Mouse (Mus musculus): ENCODE measurements around the gene Trpv2. TPM values are rescaled to one million over a fixed set of nuclear protein-coding genes. Genes with fewer than 3 reads are reported as not detected.

The Trpv2 gene
- total and polyA plus RNA-seq, 3 experiments, result 30.0 to 30.4 TPM; not detected in 1

DNA sequence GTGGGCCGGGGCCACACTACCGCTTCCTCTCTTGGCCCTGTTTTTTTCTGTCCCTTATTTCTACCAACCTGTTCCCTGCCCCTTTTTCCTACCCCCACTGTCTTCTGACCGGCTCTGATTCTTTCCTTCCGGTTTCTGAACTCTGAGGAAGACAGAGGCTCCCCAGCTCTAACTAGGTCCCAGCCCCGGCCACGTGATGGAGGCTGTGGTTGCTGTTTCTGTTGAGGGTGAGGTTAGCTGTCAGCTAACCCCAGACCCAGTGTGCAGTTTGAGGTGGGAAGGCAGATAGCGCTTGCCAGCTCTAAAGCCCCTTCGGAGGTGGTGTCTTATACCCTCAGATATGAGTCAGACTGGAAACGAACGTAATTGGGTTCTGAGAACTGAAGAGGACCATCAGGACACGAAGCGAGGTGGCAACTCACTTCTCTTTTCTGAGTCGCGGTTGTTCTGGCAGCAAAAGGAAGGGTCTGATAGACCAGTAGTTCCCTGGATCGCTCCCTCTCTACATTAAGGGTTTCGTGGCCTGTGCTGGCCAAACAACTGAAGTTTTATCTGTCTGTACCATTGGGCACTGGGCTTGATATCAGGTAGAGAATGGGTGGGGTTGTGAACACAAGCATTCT, 2.4 kb downstream of the Trpv2 start:
- peaks cover 0 to 21% of the 10 kb centered on the region in 2 experiments; a peak in 3 of 4 replicates for H3K4me1 ChIP-seq (ENCODE audit: control insufficient read depth in 1 of 2, insufficient read depth in 2 of 2, low read length in 2 of 2)
- H3K36me3 ChIP-seq (ENCODE audit: control insufficient read depth in 1 of 2, insufficient read depth in 2 of 2, low read length in 2 of 2), result peaks cover 0 to 13% of the 10 kb centered on the region in 2 experiments; a peak in 2 of 4 replicates
- H3K9ac ChIP-seq (ENCODE audit: control insufficient read depth, low read depth, low read length, poor library complexity, severe bottlenecking), result peak overlapping the region; percentile 67
- peak overlapping the region; percentile 90 for H3K27ac ChIP-seq (ENCODE audit: control insufficient read depth, low read depth, low read length)
- H3K27me3 ChIP-seq (ENCODE audit: control insufficient read depth in 1 of 2, insufficient read depth in 2 of 2, low read length in 2 of 2), result no peaks in the 10 kb centered on the region
- H3K9me3 ChIP-seq (replicated peaks; ENCODE audit: insufficient read depth, low read length), result no peaks in the 10 kb centered on the region
- peak overlapping the region; percentile 71 to 84 for H3K4me3 ChIP-seq (ENCODE audit: control insufficient read depth in 1 of 2, insufficient read depth in 1 of 2, low read depth in 2 of 2, low read length in 2 of 2)
- TF ChIP-seq ETS1 (IDR thresholded peaks at IDR 0.05; ENCODE audit: low read depth, low read length) (peak; percentile 43), CHD2 (IDR thresholded peaks at IDR 0.05; ENCODE audit: low read length) (no peak), USF2 (IDR thresholded peaks at IDR 0.05; ENCODE audit: borderline replicate concordance in 1 of 2, insufficient read depth in 1 of 2, low read depth in 1 of 2, low read length in 2 of 2) (peak; percentile 36 to 79; a peak in 2 of 4 replicates), BHLHE40 (IDR thresholded peaks at IDR 0.05; ENCODE audit: borderline replicate concordance, low read depth, low read length) (peak; percentile 72; the same call in 1 of the 2 replicates), MYC (IDR thresholded peaks at IDR 0.05; ENCODE audit: low read depth, low read length) (peak; percentile 95), TBP (IDR thresholded peaks at IDR 0.05; ENCODE audit: low read depth, low read length) (peak; percentile 63; the same call in 1 of the 2 replicates), GATA1 (IDR thresholded peaks at IDR 0.05; ENCODE audit: low read depth, low read length) (peak; percentile 74), SMC3 (IDR thresholded peaks at IDR 0.05; ENCODE audit: low read depth, low read length) (no peak), HCFC1 (IDR thresholded peaks at IDR 0.05; ENCODE audit: low read depth, low read length) (peak; percentile 25; the same call in 1 of the 2 replicates), EP300 (IDR thresholded peaks at IDR 0.05; ENCODE audit: low read depth in 1 of 2, low read length in 2 of 2) (peak; percentile 54 to 76), MAZ (IDR thresholded peaks at IDR 0.05; ENCODE audit: low read depth, low read length) (0 out of 2 replicates have a peak, but pooled peaks have one; percentile 42), E2F4 (IDR thresholded peaks at IDR 0.05; ENCODE audit: borderline replicate concordance, low read depth, low read length) (no peak), POLR2A (IDR thresholded peaks at IDR 0.05; ENCODE audit: control insufficient read depth in 1 of 2, insufficient read depth in 1 of 2, low read depth in 1 of 2, low read length in 2 of 2, poor library complexity in 1 of 2) (peak; percentile 18 to 56; a peak in 3 of 4 replicates), MYB (IDR thresholded peaks at IDR 0.05; ENCODE audit: low read depth, low read length) (peak; percentile 47; the same call in 1 of the 2 replicates), JUND (IDR thresholded peaks at IDR 0.05; ENCODE audit: low read depth, low read length) (no peak), RAD21 (IDR thresholded peaks at IDR 0.05; ENCODE audit: low read depth, low read length) (no peak), MXI1 (IDR thresholded peaks at IDR 0.05; ENCODE audit: low read depth, low read length) (peak; percentile 92), TAL1 (IDR thresholded peaks at IDR 0.05; ENCODE audit: low read length) (peak; percentile 73), RCOR1 (IDR thresholded peaks at IDR 0.05; ENCODE audit: low read depth, low read length) (peak; percentile 58), TCF12 (IDR thresholded peaks at IDR 0.05; ENCODE audit: low read depth, low read length) (peak; percentile 77), KAT2A (conservative IDR thresholded peaks at IDR 0.05; ENCODE audit: low read depth, low read length) (no peak), SIN3A (IDR thresholded peaks at IDR 0.05; ENCODE audit: low read length) (peak; percentile 79), GABPA (IDR thresholded peaks at IDR 0.05; ENCODE audit: low read depth, low read length) (no peak), ZKSCAN1 (IDR thresholded peaks at IDR 0.05; ENCODE audit: low read depth, low read length) (no peak), POLR2AphosphoS5 (IDR thresholded peaks at IDR 0.05; ENCODE audit: borderline replicate concordance, low read depth, low read length) (no peak), MAX (IDR thresholded peaks at IDR 0.05; ENCODE audit: low read length) (peak; percentile 94), ELF1 (IDR thresholded peaks at IDR 0.05; ENCODE audit: low read depth, low read length) (peak; percentile 60; the same call in 1 of the 2 replicates), USF1 (IDR thresholded peaks at IDR 0.05; ENCODE audit: low read depth, low read length) (peak; percentile 97)
- peak; percentile 92 for DNase-seq (ENCODE audit: low read depth, low spot score)
- H3K79me2 ChIP-seq (ENCODE audit: control insufficient read depth, insufficient read depth, low read length, poor library complexity), result no peaks in the 10 kb centered on the region; the same call in 1 of the 2 replicates

All from MEL (cell line).